ENCODE assay signal across 7 mouse cellular contexts in genomic region chr16:42875852-42875980, GRCm38 (mm10). TPM values are rescaled to one million over a fixed set of nuclear protein-coding genes. Genes with fewer than 3 reads are reported as not detected.
DNase-seq lines count a peak whose midpoint lies in the region; ATAC-seq and TF ChIP-seq lines count a peak whose summit lies in the region.

TSS of gene Zbtb20 (plus strand) at chr16:42875881.

- H3K27ac ChIP-seq in thymus, adult 2 months (ENCODE audit: control insufficient read depth, insufficient read depth, low read length) = peak within 1 kb of the TSS; percentile 86
- H3K27ac ChIP-seq in liver, embryonic 11.5 days (ENCODE audit: low read depth, low read length) = peak within 1 kb of the TSS; percentile 98

- peaks cover 2% of the 10 kb centered on the region; the same call in 1 of the 2 replicates for H3K4me1 ChIP-seq in thymus, adult 2 months (replicated peaks; ENCODE audit: control insufficient read depth, insufficient read depth, low read length)
- no peaks in the 10 kb centered on the region for H3K4me1 ChIP-seq in liver, embryonic 11.5 days (replicated peaks; ENCODE audit: control insufficient read depth, insufficient read depth, low read length)

- 1% methylated on average over 8 of the region's 8 CpGs for WGBS in thymus, adult 2 months
- WGBS in liver, embryonic 11.5 days = 0% methylated on average over 8 of the region's 8 CpGs

- no peak for DNase-seq in thymus, adult 2 months
- no peak for DNase-seq in thymus, postnatal 14 days
- no peak for DNase-seq in heart, postnatal 4 days
- DNase-seq in liver, embryonic 11.5 days (ENCODE audit: low spot score) = no peak
- DNase-seq in ovary, postnatal 14 days (ENCODE audit: low spot score) = no peak

- H3K9ac ChIP-seq in liver, embryonic 11.5 days (ENCODE audit: low read depth, low read length) = peak within 1 kb of the TSS; percentile 76

- H3K27me3 ChIP-seq in thymus, adult 2 months (ENCODE audit: control insufficient read depth, insufficient read depth, low read length) = no peaks in the 10 kb centered on the region
- H3K27me3 ChIP-seq in liver, embryonic 11.5 days (replicated peaks; ENCODE audit: control insufficient read depth, insufficient read depth, low read length) = no peaks in the 10 kb centered on the region

- H3K9me3 ChIP-seq in liver, embryonic 11.5 days (ENCODE audit: control insufficient read depth, low read length) = no peaks in the 10 kb centered on the region

- no peak for TF ChIP-seq CTCF in thymus, adult 2 months (IDR thresholded peaks at IDR 0.05; ENCODE audit: borderline replicate concordance, control insufficient read depth, extremely low read depth, insufficient read depth, low read length, poor library complexity)

- no peak for ATAC-seq in erythroid progenitor cell, adult 5-6 weeks (replicated peaks; ENCODE audit: low FRiP score, poor library complexity, severe bottlenecking)
- ATAC-seq in liver, embryonic 11.5 days (replicated peaks; ENCODE audit: low FRiP score) = no peak
- no peak for ATAC-seq in megakaryocyte-erythroid progenitor cell, adult 5-6 weeks (replicated peaks; ENCODE audit: low FRiP score, low TSS enrichment, poor library complexity, severe bottlenecking)

- TF ChIP-seq POLR2A in thymus, adult 2 months (IDR thresholded peaks at IDR 0.05; ENCODE audit: control insufficient read depth, extremely low read depth, insufficient read depth, low read length, poor library complexity) = no peak

- H3K4me3 ChIP-seq in thymus, adult 2 months (ENCODE audit: control insufficient read depth, insufficient read depth, low read length) = peak within 1 kb of the TSS; percentile 85
- H3K4me3 ChIP-seq in liver, embryonic 11.5 days (ENCODE audit: low read depth, low read length) = peak within 1 kb of the TSS; percentile 72

- peak within 1 kb of the TSS; percentile 81 for H3K4me2 ChIP-seq in liver, embryonic 11.5 days

- H3K36me3 ChIP-seq in thymus, adult 2 months (ENCODE audit: control insufficient read depth, insufficient read depth, low read length) = no peaks in the 10 kb centered on the region
- H3K36me3 ChIP-seq in liver, embryonic 11.5 days (ENCODE audit: control insufficient read depth, insufficient read depth, low read length) = no peaks in the 10 kb centered on the region

RNA-seq across cellular contexts. Expression of gene Zbtb20, which starts in this region (rescaled TPM):
- 13.5 and 19.1 TPM in 2 replicates for polyA plus RNA-seq in thymus, adult 2 months (2012; rRNA removed)
- 10.5 and 16.9 TPM in 2 replicates for total RNA-seq in erythroid progenitor cell, adult 5-6 weeks (2015; ENCODE audit: low replicate concordance)
- 18.1 and 25.9 TPM in 2 replicates for total RNA-seq in erythroid progenitor cell, adult 5-6 weeks (2017; ENCODE audit: low replicate concordance)
- total RNA-seq in heart, postnatal 4 days (2021) = 100 to 1,000 TPM; 102 to 105 TPM
- polyA plus RNA-seq in liver, embryonic 11.5 days (2014; fragmentation: Nextera tagmentation; extraction: Ambion mirVana) = 6.6 and 7.6 TPM in 2 replicates
- 8.1 and 14.9 TPM in 2 replicates for total RNA-seq in megakaryocyte-erythroid progenitor cell, adult 5-6 weeks (2014; fragmentation: Nextera tagmentation)
- 9.4 and 22.7 TPM in 2 replicates for total RNA-seq in megakaryocyte-erythroid progenitor cell, adult 5-6 weeks (2017)
